Mouse (Mus musculus) embryonic facial prominence, embryonic 11.5 days (tissue): ENCODE measurements at regions not wholly inside any gene's neighbourhood (a gene's known extent, or its start where the extent isn't known, plus 50 kb on each side); places are given as distances from the start of the nearest gene placed in this dataset.

Experiments used
- ATAC-seq: fragments of 200-750 bp; cut with Nextera tagmentation; replicated peaks from 2 replicates; pipeline ENCODE4 v1.8.0; 2017; ENCODE audit warnings: low read depth; ENCODE audit not compliant: insufficient number of reproducible peaks, low FRiP score, low TSS enrichment
- DNase-seq: peaks from one replicate; pipeline ENCODE4 v3.0.0-alpha.2; 2015; ENCODE audit warnings: low spot score
- H3K27ac ChIP-seq: fragments of 300-500 bp; sonication (generic); replicated peaks from 2 replicates; pipeline ENCODE4 v1.5.1; 2014; ENCODE audit warnings: mild to moderate bottlenecking, low read depth, low read length, control low read depth
- H3K27me3 ChIP-seq: fragments of 300-500 bp; sonication (generic); 2 replicates; pipeline ENCODE4 v1.6.1; 2014; ENCODE audit warnings: mild to moderate bottlenecking, low read length, moderate library complexity, mixed read lengths; ENCODE audit not compliant: control insufficient read depth, insufficient read depth
- H3K36me3 ChIP-seq: fragments of 300-500 bp; sonication (generic); replicated peaks from 2 replicates; pipeline ENCODE4 v1.6.1; 2014; ENCODE audit warnings: low read depth, mild to moderate bottlenecking, low read length, moderate library complexity, mixed read lengths; ENCODE audit not compliant: control insufficient read depth, insufficient read depth
- H3K4me1 ChIP-seq: fragments of 300-500 bp; sonication (generic); 2 replicates; pipeline ENCODE4 v1.6.1; 2014; ENCODE audit warnings: low read length, mixed read lengths; ENCODE audit not compliant: control insufficient read depth, insufficient read depth
- H3K4me2 ChIP-seq: fragments of 300-500 bp; sonication (generic); 2 replicates; pipeline ENCODE4 v1.6.1; 2014; ENCODE audit warnings: low read depth, mild to moderate bottlenecking, control low read depth, low read length, moderate library complexity
- H3K4me3 ChIP-seq: fragments of 300-500 bp; sonication (generic); 2 replicates; pipeline ENCODE4 v1.5.1; 2014; ENCODE audit warnings: low read depth, low read length, control low read depth
- H3K9ac ChIP-seq: fragments of 300-500 bp; sonication (generic); replicated peaks from 2 replicates; pipeline ENCODE4 v1.6.1; 2014; ENCODE audit warnings: mild to moderate bottlenecking, control low read depth, low read length
- H3K9me3 ChIP-seq: fragments of 300-500 bp; sonication (generic); replicated peaks from 2 replicates; pipeline ENCODE4 v1.6.1; 2016; ENCODE audit warnings: mild to moderate bottlenecking, low read length, inconsistent platforms, mixed read lengths; ENCODE audit not compliant: control insufficient read depth
- WGBS: fragments of 180-500 bp; shearing (Covaris S2); extraction: QIAGEN DNeasy Blood & Tissue Kit; methylation state at CpG from one replicate; pipeline ENCODE4 v1.1.7; 2014; 5-methylcytosine and 5-hydroxymethylcytosine counted together

- Histone ChIP-seq H3K27me3 (no peaks in the 10 kb centered on the region), H3K9ac (no peak overlapping the region), H3K4me3 (no peak overlapping the region), H3K36me3 (no peaks in the 10 kb centered on the region), H3K27ac (no peak overlapping the region), H3K9me3 (no peaks in the 10 kb centered on the region), H3K4me1 (no peaks in the 10 kb centered on the region), H3K4me2 (no peak overlapping the region)
- no peak for DNase-seq
- WGBS: 93% methylated on average over 2 of the region's 2 CpGs
- no peak for ATAC-seq
Measured at GRCm38 (mm10) chr4:95284192-95284591, 232.2 kb upstream of the Jun start.

DNA sequence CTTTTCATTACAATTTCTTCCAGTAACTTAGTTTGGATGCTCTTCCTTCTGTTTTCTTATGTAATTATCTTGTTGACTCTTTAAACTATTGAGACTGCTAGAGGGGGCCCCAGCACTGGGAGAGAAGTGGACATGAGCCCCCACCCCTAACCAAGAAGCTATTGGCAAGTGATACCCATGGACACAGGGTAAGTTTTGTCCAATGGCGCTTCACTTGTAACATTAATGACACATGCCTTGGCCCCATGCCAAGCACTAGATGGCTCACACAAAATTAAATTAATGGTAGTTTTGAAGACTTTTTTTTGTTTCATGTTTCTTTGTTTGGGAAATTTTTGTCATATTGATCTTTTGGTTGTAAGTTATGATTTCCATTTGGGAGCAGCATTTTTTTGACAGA, 232.7 kb upstream of the Jun start:
- no peak overlapping the region for H3K4me3 ChIP-seq
- H3K9ac ChIP-seq: no peak overlapping the region
- no peak for ATAC-seq
- no peak overlapping the region for H3K27ac ChIP-seq
- H3K4me1 ChIP-seq: no peaks in the 10 kb centered on the region
- WGBS: 83% methylated on average over 1 of the region's 1 CpGs
- no peaks in the 10 kb centered on the region for H3K27me3 ChIP-seq
- H3K9me3 ChIP-seq: no peaks in the 10 kb centered on the region
- H3K4me2 ChIP-seq: no peak overlapping the region
- no peak for DNase-seq
- H3K36me3 ChIP-seq: no peaks in the 10 kb centered on the region

DNA sequence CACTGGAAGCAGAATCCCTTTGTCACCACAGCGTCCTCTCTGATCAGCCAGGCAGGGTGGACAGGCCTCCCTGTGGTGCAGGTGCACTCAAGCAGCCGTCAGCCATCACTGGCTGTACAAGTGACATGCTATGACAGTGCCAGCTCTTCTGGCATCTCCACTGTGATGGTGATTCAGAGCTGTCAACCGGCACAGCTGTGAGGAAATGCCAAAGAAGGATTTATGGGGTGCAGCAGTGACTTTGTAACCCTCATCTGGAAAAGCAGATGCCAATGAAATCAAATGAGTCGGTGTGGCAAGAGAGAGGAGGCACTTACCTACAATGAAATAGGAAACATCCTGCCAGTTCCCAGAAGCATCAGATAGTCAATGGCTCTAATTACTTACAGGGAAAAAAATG, 238.3 kb upstream of the Jun start:
- WGBS: 57% methylated on average over 4 of the region's 4 CpGs
- H3K36me3 ChIP-seq: no peaks in the 10 kb centered on the region
- H3K9me3 ChIP-seq: no peaks in the 10 kb centered on the region
- H3K9ac ChIP-seq: no peak overlapping the region
- no peak overlapping the region for H3K4me2 ChIP-seq
- ATAC-seq (no peak), DNase-seq (no peak)
- no peak overlapping the region for H3K4me3 ChIP-seq
- no peaks in the 10 kb centered on the region for H3K27me3 ChIP-seq
- H3K27ac ChIP-seq: no peak overlapping the region
- no peaks in the 10 kb centered on the region for H3K4me1 ChIP-seq

DNA sequence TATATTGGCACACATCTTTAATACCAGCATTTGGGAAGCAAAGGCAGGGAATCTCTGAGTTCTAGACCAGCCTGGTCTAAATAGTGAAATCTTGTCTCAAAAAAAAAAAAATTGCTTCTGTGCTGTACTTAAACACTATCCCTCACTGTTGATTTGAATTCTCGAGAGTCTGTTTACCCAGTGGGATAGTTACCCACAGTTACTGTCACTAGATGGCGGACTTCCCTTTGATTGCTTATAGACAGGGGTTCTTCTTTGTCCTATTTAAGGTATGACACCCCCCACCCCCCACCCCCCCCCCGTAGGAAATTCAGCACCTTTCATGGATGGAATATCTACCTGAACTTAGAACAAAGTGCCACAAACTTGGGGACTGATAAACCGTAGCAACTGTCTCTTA, 242.1 kb upstream of the Jun start:
- Histone ChIP-seq H3K27ac (no peak overlapping the region), H3K4me3 (no peak overlapping the region), H3K4me1 (no peaks in the 10 kb centered on the region), H3K9ac (no peak overlapping the region), H3K27me3 (no peaks in the 10 kb centered on the region), H3K4me2 (no peak overlapping the region), H3K36me3 (no peaks in the 10 kb centered on the region), H3K9me3 (no peaks in the 10 kb centered on the region)
- DNase-seq: no peak
- whole genome bisulfite sequencing: 53% methylated on average over 4 of the region's 4 CpGs
- no peak for ATAC-seq

GRCm38 (mm10) chr4:95301907-95302306, 249.9 kb upstream of the Jun start:
- Histone ChIP-seq H3K9ac (no peak overlapping the region), H3K4me3 (no peak overlapping the region), H3K4me2 (no peak overlapping the region), H3K27me3 (no peaks in the 10 kb centered on the region), H3K27ac (no peak overlapping the region), H3K4me1 (no peaks in the 10 kb centered on the region), H3K36me3 (no peaks in the 10 kb centered on the region), H3K9me3 (no peaks in the 10 kb centered on the region)
- ATAC-seq (no peak), DNase-seq (no peak)
- 96% methylated on average over 2 of the region's 2 CpGs for WGBS

DNA sequence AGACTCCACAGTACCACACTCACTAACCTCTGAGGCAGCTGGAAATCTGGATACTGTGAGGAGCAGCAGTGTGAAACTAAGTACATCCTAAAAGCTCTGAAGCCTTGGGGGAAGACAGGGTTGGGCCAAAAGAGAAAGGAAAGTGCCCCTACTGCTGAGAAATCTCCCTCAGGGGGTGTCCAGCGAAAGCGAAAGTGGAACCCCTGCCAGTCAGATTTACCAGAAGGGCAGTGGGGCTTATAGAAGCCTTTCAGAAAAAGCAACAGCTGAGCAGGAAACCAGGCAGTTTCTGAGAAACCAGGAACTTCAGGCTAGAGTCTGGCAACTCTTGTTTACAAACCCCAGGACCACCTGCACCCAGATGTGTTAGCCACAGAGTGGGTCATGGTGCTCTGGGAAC, 251.3 kb upstream of the Jun start:
- Histone ChIP-seq H3K27ac (no peak overlapping the region), H3K9ac (no peak overlapping the region; the same call in 1 of the 2 replicates), H3K9me3 (no peaks in the 10 kb centered on the region), H3K4me2 (no peak overlapping the region), H3K4me1 (no peaks in the 10 kb centered on the region), H3K27me3 (no peaks in the 10 kb centered on the region), H3K36me3 (no peaks in the 10 kb centered on the region), H3K4me3 (no peak overlapping the region)
- WGBS: 15% methylated on average over 2 of the region's 2 CpGs
- DNase-seq (no peak), ATAC-seq (no peak)

DNA sequence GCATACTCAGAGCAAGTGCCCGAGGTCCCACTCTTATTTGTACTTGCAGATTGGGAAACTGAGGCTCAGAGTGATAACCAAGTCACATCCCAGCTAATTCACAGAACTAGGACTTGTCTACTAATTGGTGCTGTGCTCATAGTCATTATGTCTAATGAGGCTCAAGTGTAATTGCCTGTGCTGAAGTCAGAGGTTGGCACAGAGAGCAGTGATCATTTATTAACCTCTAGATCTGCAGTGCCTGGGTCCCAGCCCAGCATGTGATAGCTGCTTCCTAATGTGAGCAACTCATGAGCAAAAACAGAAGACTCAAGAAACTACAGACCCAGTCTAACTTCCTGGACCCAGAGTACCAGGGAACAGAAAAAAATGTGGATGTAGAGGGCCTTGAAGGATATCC, 252.0 kb upstream of the Jun start:
- H3K27me3 ChIP-seq: no peaks in the 10 kb centered on the region
- no peak overlapping the region for H3K27ac ChIP-seq
- H3K4me2 ChIP-seq: no peak overlapping the region
- no peaks in the 10 kb centered on the region for H3K4me1 ChIP-seq
- H3K9me3 ChIP-seq: no peaks in the 10 kb centered on the region
- ATAC-seq (no peak), DNase-seq (no peak)
- H3K4me3 ChIP-seq: no peak overlapping the region
- H3K9ac ChIP-seq: no peak overlapping the region
- no peaks in the 10 kb centered on the region for H3K36me3 ChIP-seq
- WGBS: 65% methylated on average over 1 of the region's 1 CpGs

GRCm38 (mm10) chr4:95307134-95307533, 250.2 kb upstream of the Fggy start:
- Histone ChIP-seq H3K4me2 (no peak overlapping the region), H3K9ac (no peak overlapping the region), H3K36me3 (no peaks in the 10 kb centered on the region), H3K4me1 (no peaks in the 10 kb centered on the region), H3K9me3 (no peaks in the 10 kb centered on the region), H3K4me3 (no peak overlapping the region), H3K27ac (no peak overlapping the region), H3K27me3 (no peaks in the 10 kb centered on the region)
- WGBS: 97% methylated on average over 2 of the region's 2 CpGs
- no peak for DNase-seq
- ATAC-seq: no peak
